Mouse (Mus musculus): Measurements from ENCODE around the gene Fat3. TPM values are rescaled to one million over a fixed set of nuclear protein-coding genes. Genes with fewer than 3 reads are reported as not detected.
A peak's percentile ranks its signal among the peaks of the same experiment; 100 is the strongest.

Fat3 gene
- polyA plus RNA-seq, 1 experiment from 2014 or later = 16.8 TPM

DNA sequence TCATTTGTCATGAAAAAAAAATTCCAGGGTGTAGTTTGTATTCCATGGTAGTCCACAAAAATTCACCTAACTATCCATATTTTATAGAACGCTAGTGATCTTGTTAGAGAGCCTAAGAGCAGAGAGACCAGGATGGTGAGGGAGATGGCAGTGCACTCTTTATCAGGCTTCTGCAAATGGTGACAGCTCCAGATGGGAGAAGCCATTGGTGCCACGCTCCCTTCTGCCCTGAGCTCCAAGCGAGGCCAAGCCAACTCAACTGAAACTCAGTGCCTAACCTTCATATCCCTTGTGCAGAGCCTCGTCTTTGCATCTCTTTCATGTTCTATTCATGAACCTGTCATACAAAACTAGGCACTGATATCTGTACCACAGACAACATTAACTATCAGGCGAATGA is 575.8 kb downstream of the Fat3 start:
- Histone ChIP-seq H3K27me3 (ENCODE audit: control insufficient read depth, insufficient read depth, low read length) (no peaks in the 10 kb centered on the region), H3K4me1 (ENCODE audit: control insufficient read depth, insufficient read depth, low read length) (no peaks in the 10 kb centered on the region), H3K36me3 (ENCODE audit: control insufficient read depth, insufficient read depth, low read length) (no peaks in the 10 kb centered on the region), H3K9me3 (ENCODE audit: control insufficient read depth, low read length) (no peaks in the 10 kb centered on the region), H3K4me2 (ENCODE audit: low read depth) (no peak overlapping the region), H3K9ac (ENCODE audit: low read length) (no peak overlapping the region), H3K4me3 (ENCODE audit: low read depth, low read length) (no peak overlapping the region), H3K27ac (ENCODE audit: low read depth, low read length) (no peak overlapping the region)
- 92% methylated on average over 5 of the region's 5 CpGs for WGBS
- no peak for ATAC-seq (ENCODE audit: insufficient read depth, low FRiP score, low TSS enrichment)
- DNase-seq (ENCODE audit: low spot score) = no peak

DNA sequence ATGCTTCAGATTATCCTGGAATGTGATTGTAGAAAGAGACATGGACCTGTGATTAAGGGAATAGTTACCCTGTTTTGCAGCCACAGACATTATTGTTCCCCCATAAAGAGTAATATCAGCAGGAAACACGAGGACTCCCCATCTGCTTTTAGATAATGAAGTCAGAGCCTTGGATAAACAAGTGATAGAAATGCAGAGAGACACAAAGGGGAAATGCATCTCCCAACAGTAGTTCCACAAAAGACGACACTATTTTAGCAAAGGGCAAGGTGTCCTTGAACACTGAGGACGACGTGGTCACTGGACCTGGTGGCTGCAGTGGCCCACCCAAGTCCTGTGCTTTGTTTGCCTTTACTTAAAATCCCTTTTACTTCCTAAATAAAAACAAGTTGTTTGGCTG is 580.8 kb downstream of the Fat3 start:
- no peak overlapping the region for H3K27ac ChIP-seq (ENCODE audit: low read depth, low read length)
- WGBS = 80% methylated on average over 4 of the region's 4 CpGs
- no peaks in the 10 kb centered on the region for H3K27me3 ChIP-seq (ENCODE audit: control insufficient read depth, insufficient read depth, low read length)
- H3K4me1 ChIP-seq (ENCODE audit: control insufficient read depth, insufficient read depth, low read length) = no peaks in the 10 kb centered on the region
- DNase-seq (ENCODE audit: low spot score) = no peak
- H3K4me3 ChIP-seq (ENCODE audit: low read depth, low read length) = no peak overlapping the region
- no peak for ATAC-seq (ENCODE audit: insufficient read depth, low FRiP score, low TSS enrichment)
- H3K36me3 ChIP-seq (ENCODE audit: control insufficient read depth, insufficient read depth, low read length) = 0 out of 2 replicates have a peak, but pooled peaks cover 2% of the 10 kb centered on the region
- H3K9ac ChIP-seq (ENCODE audit: low read length) = no peak overlapping the region
- H3K4me2 ChIP-seq (ENCODE audit: low read depth) = no peak overlapping the region
- H3K9me3 ChIP-seq (ENCODE audit: control insufficient read depth, low read length) = no peaks in the 10 kb centered on the region

DNA sequence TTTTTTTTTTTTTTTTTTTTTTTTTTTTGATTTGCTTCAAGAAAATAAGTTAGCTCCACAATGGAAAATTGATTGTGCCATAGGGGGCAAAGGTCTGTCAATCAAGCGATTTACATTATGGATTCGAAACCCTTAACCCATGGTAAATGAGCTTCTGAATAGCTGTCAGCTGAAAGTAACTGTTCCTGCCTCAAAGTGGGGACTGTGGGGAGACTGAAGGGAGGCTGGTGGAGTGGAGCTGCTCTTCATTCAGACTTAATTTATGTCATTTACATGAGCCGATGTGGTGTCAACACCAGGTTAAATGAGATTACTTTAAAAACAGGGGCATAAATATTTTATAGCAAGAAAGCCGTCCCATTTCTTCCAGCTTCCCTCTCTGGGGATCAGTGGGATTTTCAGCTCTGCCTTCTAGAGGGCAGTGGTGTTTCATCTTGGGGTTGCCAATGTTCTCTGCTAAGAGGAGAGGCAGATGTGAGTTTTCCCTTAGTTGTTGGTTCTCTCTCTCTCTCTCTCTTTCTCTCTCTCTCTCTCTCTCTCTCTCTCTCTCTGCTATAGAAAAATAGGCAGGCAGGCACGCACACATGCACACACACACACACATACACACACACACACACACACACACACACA is 581.6 kb downstream of the Fat3 start:
- Histone ChIP-seq H3K27ac (ENCODE audit: low read depth, low read length) (no peak overlapping the region), H3K4me3 (ENCODE audit: low read depth, low read length) (no peak overlapping the region), H3K9ac (ENCODE audit: low read length) (no peak overlapping the region), H3K4me1 (ENCODE audit: control insufficient read depth, insufficient read depth, low read length) (no peaks in the 10 kb centered on the region), H3K27me3 (ENCODE audit: control insufficient read depth, insufficient read depth, low read length) (no peaks in the 10 kb centered on the region), H3K36me3 (ENCODE audit: control insufficient read depth, insufficient read depth, low read length) (0 out of 2 replicates have a peak, but pooled peaks cover 2% of the 10 kb centered on the region), H3K4me2 (ENCODE audit: low read depth) (no peak overlapping the region), H3K9me3 (ENCODE audit: control insufficient read depth, low read length) (no peaks in the 10 kb centered on the region)
- DNase-seq (ENCODE audit: low spot score) (no peak), ATAC-seq (ENCODE audit: insufficient read depth, low FRiP score, low TSS enrichment) (peak; percentile 48)
- 59% methylated on average over 5 of the region's 5 CpGs for WGBS

DNA sequence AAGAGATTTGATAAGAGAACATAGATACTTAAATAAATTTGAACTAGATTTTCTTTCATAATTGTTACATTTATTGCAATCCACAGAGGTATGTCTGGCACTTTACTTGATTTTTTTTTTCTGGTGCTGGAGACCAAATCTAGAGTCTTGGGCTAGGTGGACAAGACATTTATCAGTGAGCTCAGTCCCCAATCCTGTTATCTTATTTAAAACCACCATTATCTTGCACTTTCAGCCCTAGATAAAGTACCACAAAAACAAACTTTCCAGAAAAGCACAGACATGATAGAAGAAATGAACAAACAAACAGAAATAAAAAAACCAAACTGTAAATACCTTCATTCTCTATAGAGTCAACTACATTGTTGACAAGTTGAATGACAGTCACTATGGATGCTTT is 584.5 kb downstream of the Fat3 start:
- Histone ChIP-seq H3K27me3 (ENCODE audit: control insufficient read depth, insufficient read depth, low read length) (no peaks in the 10 kb centered on the region), H3K4me2 (ENCODE audit: low read depth) (no peak overlapping the region), H3K9ac (ENCODE audit: low read length) (no peak overlapping the region), H3K9me3 (ENCODE audit: control insufficient read depth, low read length) (no peaks in the 10 kb centered on the region), H3K36me3 (ENCODE audit: control insufficient read depth, insufficient read depth, low read length) (0 out of 2 replicates have a peak, but pooled peaks cover 2% of the 10 kb centered on the region), H3K4me3 (ENCODE audit: low read depth, low read length) (no peak overlapping the region), H3K4me1 (ENCODE audit: control insufficient read depth, insufficient read depth, low read length) (no peaks in the 10 kb centered on the region), H3K27ac (ENCODE audit: low read depth, low read length) (no peak overlapping the region)
- no peak for DNase-seq (ENCODE audit: low spot score)
- ATAC-seq (ENCODE audit: insufficient read depth, low FRiP score, low TSS enrichment) = no peak

DNA sequence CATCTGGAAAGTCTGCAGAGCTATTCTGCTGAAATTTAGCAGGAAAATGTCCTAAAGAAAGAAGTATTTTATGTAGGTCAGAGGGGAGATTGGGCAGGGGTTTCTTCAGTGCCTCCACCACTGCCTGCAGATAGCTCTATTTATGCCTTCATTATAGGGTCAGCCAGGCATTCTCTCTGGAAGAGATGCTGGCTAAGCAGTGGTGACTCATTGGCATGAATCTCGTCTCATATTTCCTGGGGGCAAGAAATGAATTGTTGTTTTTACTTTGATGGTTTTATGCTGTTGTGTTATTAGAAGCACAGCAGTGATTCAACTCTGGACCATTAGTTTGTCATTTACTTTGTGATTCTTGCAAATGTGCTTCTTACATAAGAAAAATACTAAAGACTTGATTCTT is 588.4 kb downstream of the Fat3 start:
- H3K9me3 ChIP-seq (ENCODE audit: control insufficient read depth, low read length) = no peaks in the 10 kb centered on the region
- no peak overlapping the region for H3K9ac ChIP-seq (ENCODE audit: low read length)
- no peaks in the 10 kb centered on the region for H3K4me1 ChIP-seq (ENCODE audit: control insufficient read depth, insufficient read depth, low read length)
- ATAC-seq (ENCODE audit: insufficient read depth, low FRiP score, low TSS enrichment) = no peak
- H3K4me3 ChIP-seq (ENCODE audit: low read depth, low read length) = no peak overlapping the region
- no peaks in the 10 kb centered on the region for H3K27me3 ChIP-seq (ENCODE audit: control insufficient read depth, insufficient read depth, low read length)
- H3K27ac ChIP-seq (ENCODE audit: low read depth, low read length) = no peak overlapping the region
- no peak overlapping the region for H3K4me2 ChIP-seq (ENCODE audit: low read depth)
- DNase-seq (ENCODE audit: low spot score) = no peak
- H3K36me3 ChIP-seq (ENCODE audit: control insufficient read depth, insufficient read depth, low read length) = no peaks in the 10 kb centered on the region
- WGBS = 75% methylated on average over 1 of the region's 1 CpGs

DNA sequence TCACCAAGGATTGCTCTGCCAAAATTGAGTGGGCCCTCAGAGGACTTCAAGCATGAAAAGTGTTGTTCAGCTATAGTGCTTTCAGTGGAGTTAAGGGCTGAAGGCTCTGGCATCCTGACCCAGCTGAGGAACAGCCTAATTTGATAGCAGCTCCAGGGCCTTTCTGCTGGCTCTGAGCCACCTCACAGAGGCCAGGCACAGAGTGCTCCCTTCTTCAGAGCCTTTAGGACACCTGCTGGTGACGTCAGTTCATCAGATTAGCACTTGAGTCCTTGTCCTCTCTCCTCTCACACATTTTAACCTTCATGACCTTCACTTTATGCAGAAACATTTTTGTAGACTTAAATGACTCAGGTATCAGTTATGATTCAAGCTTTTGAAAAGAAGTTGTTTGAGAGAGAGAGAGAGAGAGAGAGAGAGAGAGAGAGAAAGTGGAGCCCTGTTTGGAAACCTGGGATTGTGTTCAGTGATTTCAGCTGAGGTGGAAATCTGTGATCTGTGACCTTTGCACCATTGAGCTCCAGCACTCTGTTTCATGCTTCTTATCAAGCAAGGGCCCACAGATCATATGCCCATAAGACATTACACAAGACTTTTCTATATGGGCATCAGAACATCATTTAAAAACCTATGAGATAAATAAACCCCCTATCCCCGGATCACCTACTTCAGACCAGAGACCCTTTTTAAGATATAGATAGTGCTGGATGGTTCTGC is 591.5 kb downstream of the Fat3 start:
- no peak for ATAC-seq (ENCODE audit: insufficient read depth, low FRiP score, low TSS enrichment)
- 76% methylated on average over 2 of the region's 2 CpGs for WGBS
- no peaks in the 10 kb centered on the region for H3K4me1 ChIP-seq (ENCODE audit: control insufficient read depth, insufficient read depth, low read length)
- no peaks in the 10 kb centered on the region for H3K9me3 ChIP-seq (ENCODE audit: control insufficient read depth, low read length)
- H3K27me3 ChIP-seq (ENCODE audit: control insufficient read depth, insufficient read depth, low read length) = no peaks in the 10 kb centered on the region
- H3K4me3 ChIP-seq (ENCODE audit: low read depth, low read length) = no peak overlapping the region
- no peaks in the 10 kb centered on the region for H3K36me3 ChIP-seq (ENCODE audit: control insufficient read depth, insufficient read depth, low read length)
- H3K27ac ChIP-seq (ENCODE audit: low read depth, low read length) = no peak overlapping the region
- H3K4me2 ChIP-seq (ENCODE audit: low read depth) = no peak overlapping the region
- DNase-seq (ENCODE audit: low spot score) = no peak
- no peak overlapping the region for H3K9ac ChIP-seq (ENCODE audit: low read length)

DNA sequence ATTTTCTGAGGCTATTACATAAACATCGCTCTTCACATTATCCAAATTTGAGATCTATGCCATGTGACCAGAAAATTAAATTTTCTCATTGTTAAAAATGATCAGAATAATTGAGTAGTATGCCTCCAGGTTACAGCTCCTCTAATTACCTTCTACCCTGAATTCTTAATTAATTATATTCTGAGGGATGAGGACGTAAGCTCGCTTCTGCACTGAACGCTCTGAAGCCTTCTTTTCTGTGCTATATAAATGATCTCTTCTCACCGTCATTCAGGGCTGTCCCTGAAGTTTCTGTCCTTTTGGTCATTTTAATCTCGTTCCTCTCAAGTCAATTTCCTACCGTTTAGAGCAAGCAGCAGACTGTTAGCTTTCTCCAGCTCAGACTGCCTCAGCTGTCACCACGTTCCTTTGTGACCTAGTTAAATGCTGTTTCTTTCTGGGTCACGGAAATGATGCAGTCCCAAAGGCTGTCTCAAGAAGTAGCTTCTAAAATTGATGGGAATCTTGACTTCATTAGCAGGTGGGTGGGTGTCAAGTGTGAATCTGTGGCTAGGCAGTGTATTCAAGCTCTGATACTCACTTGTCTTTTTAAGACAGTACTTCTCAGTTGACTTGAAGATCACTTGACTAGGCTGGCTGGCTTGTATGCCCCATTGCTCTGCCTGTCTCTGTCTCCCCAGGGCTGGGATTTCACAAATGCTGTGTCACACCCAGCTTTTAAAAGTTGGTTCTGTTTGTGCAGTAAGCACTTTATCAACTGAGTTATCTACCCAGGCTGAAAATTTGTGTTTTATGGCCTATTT is 596.9 kb downstream of the Fat3 start:
- Histone ChIP-seq H3K27me3 (ENCODE audit: control insufficient read depth, insufficient read depth, low read length) (no peaks in the 10 kb centered on the region), H3K4me2 (ENCODE audit: low read depth) (no peak overlapping the region), H3K9me3 (ENCODE audit: control insufficient read depth, low read length) (no peaks in the 10 kb centered on the region), H3K27ac (ENCODE audit: low read depth, low read length) (no peak overlapping the region), H3K4me3 (ENCODE audit: low read depth, low read length) (no peak overlapping the region), H3K9ac (ENCODE audit: low read length) (no peak overlapping the region), H3K4me1 (ENCODE audit: control insufficient read depth, insufficient read depth, low read length) (no peaks in the 10 kb centered on the region), H3K36me3 (ENCODE audit: control insufficient read depth, insufficient read depth, low read length) (no peaks in the 10 kb centered on the region)
- DNase-seq (ENCODE audit: low spot score) (no peak), ATAC-seq (ENCODE audit: insufficient read depth, low FRiP score, low TSS enrichment) (no peak)
- 69% methylated on average over 9 of the region's 9 CpGs for WGBS

DNA sequence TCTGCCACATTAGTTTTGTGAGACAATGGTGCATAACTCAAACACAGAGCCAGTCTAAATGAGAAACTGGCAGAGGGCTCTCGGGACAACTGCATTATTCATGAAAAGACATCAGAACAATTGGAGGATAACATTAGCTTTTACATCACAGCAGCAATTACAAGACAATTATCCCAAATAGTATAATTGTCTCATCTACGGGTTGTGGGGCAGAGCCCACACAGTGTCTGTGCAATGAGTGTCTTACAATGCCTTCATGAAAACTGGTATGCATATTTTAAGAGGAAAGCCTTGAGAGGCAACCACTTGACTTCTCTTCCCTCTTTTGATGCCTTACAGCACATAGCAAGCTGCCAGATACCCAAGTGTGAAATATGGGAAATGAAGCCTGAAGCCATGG is 603.0 kb downstream of the Fat3 start:
- no peak overlapping the region for H3K9ac ChIP-seq (ENCODE audit: low read length)
- H3K4me3 ChIP-seq (ENCODE audit: low read depth, low read length) = no peak overlapping the region
- no peaks in the 10 kb centered on the region for H3K36me3 ChIP-seq (ENCODE audit: control insufficient read depth, insufficient read depth, low read length)
- no peak overlapping the region for H3K27ac ChIP-seq (ENCODE audit: low read depth, low read length)
- ATAC-seq (ENCODE audit: insufficient read depth, low FRiP score, low TSS enrichment) = no peak
- no peak for DNase-seq (ENCODE audit: low spot score)
- no peaks in the 10 kb centered on the region for H3K9me3 ChIP-seq (ENCODE audit: control insufficient read depth, low read length)
- WGBS = 62% methylated on average over 2 of the region's 2 CpGs
- no peaks in the 10 kb centered on the region for H3K4me1 ChIP-seq (ENCODE audit: control insufficient read depth, insufficient read depth, low read length)
- H3K4me2 ChIP-seq (ENCODE audit: low read depth) = no peak overlapping the region
- H3K27me3 ChIP-seq (ENCODE audit: control insufficient read depth, insufficient read depth, low read length) = no peaks in the 10 kb centered on the region

Measured in neural tube, embryonic 11.5 days (tissue).